Mouse (Mus musculus) forebrain, embryonic 10.5 days (tissue): ENCODE data around the gene Dnah2. TPM values are rescaled to one million over a fixed set of nuclear protein-coding genes. Genes with fewer than 3 reads are reported as not detected.

Experiments
- DNase-seq: peaks from one replicate; pipeline ENCODE4 v3.0.0-alpha.2; 2017; ENCODE audit warnings: low spot score; ENCODE audit errors: extremely low spot score
- H3K27ac ChIP-seq: fragments of 300-500 bp; sonication (generic); 2 replicates; pipeline ENCODE4 v1.5.1; 2016; ENCODE audit warnings: mild to moderate bottlenecking
- H3K27me3 ChIP-seq: fragments of 300-500 bp; sonication (generic); 2 replicates; pipeline ENCODE4 v1.6.1; 2016; ENCODE audit warnings: mild to moderate bottlenecking; ENCODE audit not compliant: poor library complexity, severe bottlenecking
- H3K36me3 ChIP-seq: fragments of 300-500 bp; sonication (generic); replicated peaks from 2 replicates; pipeline ENCODE4 v1.6.1; 2016; ENCODE audit warnings: mild to moderate bottlenecking, moderate library complexity
- H3K4me1 ChIP-seq: fragments of 300-500 bp; sonication (generic); 2 replicates; pipeline ENCODE4 v1.6.1; 2016
- H3K4me3 ChIP-seq: fragments of 300-500 bp; sonication (generic); 2 replicates; pipeline ENCODE4 v1.5.1; 2016; ENCODE audit warnings: mild to moderate bottlenecking, moderate library complexity
- H3K9me3 ChIP-seq: fragments of 300-500 bp; sonication (generic); 2 replicates; pipeline ENCODE4 v1.6.1; 2016; ENCODE audit warnings: mild to moderate bottlenecking, moderate library complexity
- WGBS: fragments of 180-500 bp; shearing (Covaris S2); methylation state at CpG from one replicate; pipeline ENCODE4 v1.1.7; 2016; 5-methylcytosine and 5-hydroxymethylcytosine counted together
- polyA plus RNA-seq: library from polyadenylated mRNA; unstranded; fragments of >200 nt; fragmentation: Nextera tagmentation; extraction: Ambion mirVana; gene quantifications from 2 replicates; pipeline ENCODE4 v1.2.1, GENCODE M21; 2016

Gene Dnah2
- polyA plus RNA-seq, 1 experiment from 2014 or later: 1.5 TPM

GRCm38 (mm10) chr11:69559851-69560765 is 11.2 kb upstream of the Dnah2 start, which contains the start of gene Efnb3:
TSS of gene Efnb3 (minus strand) at chr11:69560205.
- peak; percentile 79 for DNase-seq
- Histone ChIP-seq H3K9me3 (no peaks in the 10 kb centered on the region; the same call in 1 of the 2 replicates), H3K4me3 (peak within 1 kb of the TSS; percentile 84), H3K27me3 (peaks cover 62% of the 10 kb centered on the region), H3K4me1 (peaks cover 99% of the 10 kb centered on the region), H3K27ac (peak within 1 kb of the TSS; percentile 95), H3K36me3 (peaks cover 61% of the 10 kb centered on the region)
- WGBS: 1% methylated on average over 57 of the region's 59 CpGs

- H3K27ac ChIP-seq: peak overlapping the region; percentile 95
Measured at GRCm38 (mm10) chr11:69559183-69559582, 10.3 kb upstream of the Dnah2 start.

GRCm38 (mm10) chr11:69558756-69559155 is 9.8 kb upstream of the Dnah2 start:
- Histone ChIP-seq H3K9me3 (no peaks in the 10 kb centered on the region; the same call in 1 of the 2 replicates), H3K4me3 (peak overlapping the region; percentile 84), H3K27me3 (peaks cover 62% of the 10 kb centered on the region), H3K36me3 (peaks cover 58% of the 10 kb centered on the region), H3K4me1 (peaks cover 99% of the 10 kb centered on the region), H3K27ac (peak overlapping the region; percentile 95)
- DNase-seq: no peak
- WGBS: 67% methylated on average over 6 of the region's 6 CpGs

More at GRCm38 (mm10) chr11:69559183-69559582, 10.3 kb upstream of the Dnah2 start:
- no peak for DNase-seq
- Histone ChIP-seq H3K9me3 (no peaks in the 10 kb centered on the region; the same call in 1 of the 2 replicates), H3K4me3 (peak overlapping the region; percentile 84), H3K27me3 (peaks cover 62% of the 10 kb centered on the region), H3K36me3 (peaks cover 61% of the 10 kb centered on the region), H3K4me1 (peaks cover 99% of the 10 kb centered on the region)
- 16% methylated on average over 5 of the region's 5 CpGs for WGBS

GRCm38 (mm10) chr11:69557381-69557958 is 8.6 kb upstream of the Dnah2 start:
- WGBS: 11% methylated on average over 14 of the region's 14 CpGs
- H3K4me3 ChIP-seq: peak overlapping the region; percentile 84

GRCm38 (mm10) chr11:69554539-69555140 is 5.7 kb upstream of the Dnah2 start:
- WGBS: 79% methylated on average over 5 of the region's 5 CpGs
- Histone ChIP-seq H3K9me3 (no peaks in the 10 kb centered on the region), H3K27me3 (peaks cover 43% of the 10 kb centered on the region), H3K36me3 (peaks cover 29% of the 10 kb centered on the region), H3K4me1 (peaks cover 94% of the 10 kb centered on the region), H3K4me3 (no peak overlapping the region), H3K27ac (peak overlapping the region; percentile 88)
- DNase-seq: no peak

More at GRCm38 (mm10) chr11:69557381-69557958, 8.6 kb upstream of the Dnah2 start:
- Histone ChIP-seq H3K27ac (peak overlapping the region; percentile 69), H3K27me3 (peaks cover 54% of the 10 kb centered on the region), H3K36me3 (peaks cover 45% of the 10 kb centered on the region), H3K9me3 (no peaks in the 10 kb centered on the region), H3K4me1 (peaks cover 100% of the 10 kb centered on the region)
- peak; percentile 67 for DNase-seq

- H3K4me1 ChIP-seq: peaks cover 94% of the 10 kb centered on the region
- no peaks in the 10 kb centered on the region for H3K9me3 ChIP-seq
- peaks cover 29% of the 10 kb centered on the region for H3K36me3 ChIP-seq
- no peak for DNase-seq
- H3K27ac ChIP-seq: peak overlapping the region; percentile 88
- H3K4me3 ChIP-seq: peak overlapping the region; percentile 38
- WGBS: 0% methylated on average over 2 of the region's 2 CpGs
- H3K27me3 ChIP-seq: peaks cover 48% of the 10 kb centered on the region
Measured at GRCm38 (mm10) chr11:69553341-69553721, 4.4 kb upstream of the Dnah2 start.

GRCm38 (mm10) chr11:69552622-69553340 is 3.9 kb upstream of the Dnah2 start:
- H3K27me3 ChIP-seq: peaks cover 48% of the 10 kb centered on the region
- peak; percentile 89 for DNase-seq
- H3K27ac ChIP-seq: peak overlapping the region; percentile 88
- H3K4me1 ChIP-seq: peaks cover 94% of the 10 kb centered on the region
- WGBS: 22% methylated on average over 14 of the region's 14 CpGs
- H3K4me3 ChIP-seq: peak overlapping the region; percentile 38
- no peaks in the 10 kb centered on the region for H3K9me3 ChIP-seq
- H3K36me3 ChIP-seq: peaks cover 29% of the 10 kb centered on the region

- no peak for DNase-seq
- Histone ChIP-seq H3K4me1 (peaks cover 94% of the 10 kb centered on the region), H3K27ac (0 out of 2 replicates have a peak overlapping the region, but pooled peaks have one; percentile 62), H3K4me3 (no peak overlapping the region), H3K27me3 (peaks cover 36% of the 10 kb centered on the region), H3K36me3 (peaks cover 22% of the 10 kb centered on the region), H3K9me3 (no peaks in the 10 kb centered on the region)
- 71% methylated on average over 4 of the region's 4 CpGs for WGBS
Measured at GRCm38 (mm10) chr11:69551310-69551709, 2.4 kb upstream of the Dnah2 start.

GRCm38 (mm10) chr11:69547071-69547470 is 1.8 kb downstream of the Dnah2 start:
- no peaks in the 10 kb centered on the region for H3K36me3 ChIP-seq
- 7% methylated on average over 15 of the region's 15 CpGs for WGBS
- peak overlapping the region; percentile 63 for H3K4me3 ChIP-seq
- peak; percentile 66 for DNase-seq
- H3K27ac ChIP-seq: peak overlapping the region; percentile 95
- peaks cover 29% of the 10 kb centered on the region for H3K27me3 ChIP-seq
- H3K4me1 ChIP-seq: peaks cover 87% of the 10 kb centered on the region
- no peaks in the 10 kb centered on the region for H3K9me3 ChIP-seq

- Histone ChIP-seq H3K27me3 (peaks cover 29% of the 10 kb centered on the region), H3K27ac (peak overlapping the region; percentile 95), H3K9me3 (no peaks in the 10 kb centered on the region), H3K4me3 (peak overlapping the region; percentile 63), H3K36me3 (no peaks in the 10 kb centered on the region), H3K4me1 (peaks cover 85% of the 10 kb centered on the region)
- DNase-seq: peak; percentile 81
- WGBS: under 1% methylated on average over 44 of the region's 44 CpGs
Measured at GRCm38 (mm10) chr11:69546423-69547053, 2.4 kb downstream of the Dnah2 start.

GRCm38 (mm10) chr11:69545957-69546356 is 3.0 kb downstream of the Dnah2 start:
- Histone ChIP-seq H3K27ac (peak overlapping the region; percentile 95), H3K4me1 (peaks cover 79% of the 10 kb centered on the region), H3K36me3 (no peaks in the 10 kb centered on the region), H3K4me3 (peak overlapping the region; percentile 63), H3K9me3 (no peaks in the 10 kb centered on the region), H3K27me3 (peaks cover 29% of the 10 kb centered on the region)
- WGBS: 10% methylated on average over 7 of the region's 7 CpGs
- peak; percentile 54 for DNase-seq
